Mouse (Mus musculus): ENCODE measurements at regions not wholly inside any gene's neighbourhood (a gene's known extent, or its start where the extent isn't known, plus 50 kb on each side); places are given as distances from the start of the nearest gene placed in this dataset.

DNA sequence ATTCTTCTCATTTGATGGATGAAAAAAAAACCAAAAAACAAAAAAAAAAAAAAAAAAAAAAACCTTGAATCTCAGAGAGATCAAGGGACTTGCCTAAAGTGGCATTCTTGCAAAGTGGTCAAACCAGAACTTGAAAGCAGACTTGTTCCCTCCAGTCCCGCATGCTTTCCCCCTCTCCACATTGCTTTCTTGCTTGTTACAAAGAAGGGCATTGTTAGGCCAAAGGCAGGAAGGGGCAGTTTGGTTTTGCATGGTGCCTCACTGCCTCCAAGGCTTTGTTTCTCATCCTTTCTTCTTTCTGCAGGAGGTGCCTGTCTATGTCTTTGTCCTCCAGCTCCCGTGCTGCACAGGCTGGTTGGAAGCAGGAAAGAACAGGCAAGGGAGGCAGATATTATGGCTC, 356.2 kb upstream of the Tenm4 start:
- no peak for DNase-seq (ENCODE audit: low spot score)

DNA sequence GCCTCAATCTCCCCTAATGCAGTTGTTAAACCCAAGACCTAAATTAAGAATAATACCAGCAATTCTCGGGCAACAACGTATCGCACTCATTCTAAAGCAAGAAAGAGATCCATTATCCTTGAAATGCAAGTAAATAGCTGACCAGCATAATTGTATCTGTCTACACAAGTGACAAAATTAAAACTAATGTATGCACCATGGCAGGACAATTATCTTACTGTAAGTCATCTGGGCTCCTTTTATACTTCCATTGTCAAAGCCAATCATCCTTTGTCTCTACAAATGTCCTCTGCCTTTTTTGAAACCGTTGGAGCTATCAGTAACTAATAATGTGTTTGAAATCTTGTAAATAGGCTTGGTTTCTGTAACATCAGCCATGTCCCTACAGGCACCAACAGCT, 347.5 kb upstream of the Tenm4 start:
- DNase-seq (ENCODE audit: low spot score), result no peak

DNA sequence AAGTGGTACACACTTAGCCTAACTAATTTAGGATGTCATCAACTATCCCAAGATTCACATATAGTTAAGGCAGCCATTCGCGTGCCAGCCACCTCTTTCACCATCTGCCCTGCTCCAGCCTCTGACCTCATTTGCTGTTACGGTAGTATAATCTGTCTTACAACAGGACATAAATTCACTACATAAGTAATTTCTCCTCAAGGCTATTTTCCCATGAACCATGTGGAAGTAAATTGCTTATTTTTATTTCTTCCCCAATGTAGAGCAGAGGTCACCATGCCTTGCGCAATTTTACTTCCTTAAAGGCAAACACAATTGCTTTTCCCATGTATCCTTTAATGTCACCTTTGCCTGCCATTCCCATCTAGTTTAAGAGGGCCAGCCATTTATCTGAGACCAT, 341.2 kb upstream of the Tenm4 start:
- DNase-seq (ENCODE audit: low spot score), result no peak

DNA sequence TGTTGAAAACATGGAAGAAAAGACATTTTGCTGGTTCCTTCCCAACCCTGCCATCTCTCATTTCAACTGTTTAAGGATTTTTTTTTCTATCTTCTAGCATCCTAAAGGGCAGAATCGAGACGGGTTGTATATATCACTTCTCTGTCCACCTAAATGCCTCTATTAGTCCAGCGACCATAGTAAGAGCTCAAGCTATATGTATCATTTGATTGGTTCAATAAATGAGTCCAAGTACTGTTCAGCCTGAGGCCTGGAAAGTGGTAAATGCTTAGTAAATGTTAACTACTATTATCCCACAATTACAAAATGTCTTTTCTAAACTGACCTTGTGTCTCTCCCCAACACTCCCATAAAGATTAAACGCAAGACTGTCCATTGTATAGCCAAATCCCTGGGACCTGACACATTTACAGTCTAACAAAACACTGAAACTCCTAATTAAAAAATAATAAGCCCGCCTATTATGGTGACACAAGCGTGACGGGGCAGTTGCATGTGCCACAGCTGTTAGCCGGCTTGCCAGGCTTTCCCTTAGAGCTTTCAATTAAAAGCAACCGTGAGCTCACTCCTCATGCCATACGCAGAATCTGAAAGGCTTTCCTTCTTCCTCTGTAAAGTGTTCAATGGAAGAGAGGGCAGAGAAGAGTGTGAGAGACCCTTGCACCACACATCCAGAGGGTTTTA, 336.7 kb upstream of the Tenm4 start:
- no peak for DNase-seq (ENCODE audit: low spot score)

DNA sequence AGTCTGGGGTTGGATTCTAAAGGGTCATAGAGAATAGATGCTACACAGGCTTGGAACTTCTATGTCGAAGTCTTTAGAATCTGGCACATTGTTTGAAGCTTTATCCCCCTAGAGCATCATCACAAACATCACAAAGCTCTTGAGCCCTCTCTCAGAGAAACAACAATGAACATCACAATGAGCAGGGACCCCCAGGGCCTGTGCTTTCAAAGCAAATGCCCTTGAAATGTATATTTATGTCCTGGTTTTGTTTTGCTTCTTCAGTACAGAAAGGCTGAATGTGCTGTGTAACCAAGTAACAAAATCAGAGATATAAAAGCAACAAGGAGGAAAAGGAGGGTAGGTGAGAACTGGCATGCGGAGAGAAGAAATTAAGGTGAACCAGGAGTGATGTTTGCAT, 330.6 kb upstream of the Tenm4 start:
- DNase-seq (ENCODE audit: low spot score), result no peak

DNA sequence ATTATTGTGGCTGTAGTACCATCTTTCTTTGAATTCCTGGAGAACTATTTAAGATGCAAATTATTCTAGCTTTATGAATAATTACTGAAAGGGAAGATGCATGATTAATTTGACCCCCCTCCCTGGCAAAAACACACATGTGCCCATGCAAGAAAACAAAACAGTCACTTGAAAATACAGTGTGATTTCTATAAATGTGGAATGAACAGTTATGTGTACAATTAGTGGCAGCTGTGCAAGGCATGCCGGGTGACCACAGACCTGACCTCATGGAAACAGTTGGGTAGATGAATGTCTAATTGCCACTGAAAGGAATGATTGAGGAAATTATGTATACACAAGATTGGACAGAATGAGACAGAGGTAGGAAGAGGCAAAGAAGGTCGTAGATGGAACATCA, 321.2 kb upstream of the Tenm4 start:
- no peak for DNase-seq (ENCODE audit: low spot score)

DNA sequence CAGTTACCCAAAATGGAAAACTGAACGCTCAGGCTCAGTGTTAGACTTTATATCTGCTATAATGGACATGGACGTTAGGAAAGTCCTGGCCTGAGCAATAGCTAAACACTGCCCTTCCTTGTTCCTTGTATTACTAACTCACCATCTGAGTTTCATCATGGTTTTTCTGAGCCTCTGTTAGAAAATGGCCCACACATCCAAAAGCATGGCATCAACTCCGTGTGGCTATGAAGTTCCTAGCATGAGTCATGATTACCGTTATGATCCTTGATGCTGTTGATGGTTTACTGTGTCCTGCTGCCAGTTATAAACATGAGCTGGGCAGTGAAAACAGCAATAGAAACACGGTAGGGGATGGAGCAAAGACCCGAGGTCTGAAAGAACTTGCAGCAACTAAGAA, 318.4 kb upstream of the Tenm4 start:
- no peak for DNase-seq (ENCODE audit: low spot score)

DNA sequence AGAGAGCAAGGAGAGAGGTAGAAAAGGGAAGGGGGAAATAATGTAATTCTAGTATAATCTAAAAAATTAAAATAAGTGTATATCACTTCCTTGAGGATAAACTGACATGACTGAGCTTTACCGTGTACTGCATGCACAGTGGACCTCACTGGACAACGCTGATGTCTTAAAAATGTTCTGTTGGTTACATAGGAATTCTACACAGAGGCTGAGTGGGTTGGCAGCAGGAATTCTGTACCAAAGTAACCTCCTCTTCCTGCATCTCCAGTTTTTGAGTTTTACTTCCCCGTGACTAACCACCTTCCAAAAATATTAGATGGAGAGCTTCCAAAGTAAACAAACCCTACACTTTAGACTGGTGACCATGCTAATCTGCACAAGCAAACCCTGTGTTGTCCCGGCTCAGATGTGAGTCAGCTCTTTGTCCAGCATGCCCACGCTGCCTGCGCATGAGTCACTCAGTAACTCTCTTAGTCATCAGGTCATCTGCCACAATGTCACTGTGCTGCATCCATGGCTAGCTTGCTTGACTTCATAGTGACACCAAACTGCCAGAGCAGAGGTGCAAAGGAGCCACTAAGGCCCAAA, 317.7 kb upstream of the Tenm4 start:
- DNase-seq (ENCODE audit: low spot score), result no peak

DNA sequence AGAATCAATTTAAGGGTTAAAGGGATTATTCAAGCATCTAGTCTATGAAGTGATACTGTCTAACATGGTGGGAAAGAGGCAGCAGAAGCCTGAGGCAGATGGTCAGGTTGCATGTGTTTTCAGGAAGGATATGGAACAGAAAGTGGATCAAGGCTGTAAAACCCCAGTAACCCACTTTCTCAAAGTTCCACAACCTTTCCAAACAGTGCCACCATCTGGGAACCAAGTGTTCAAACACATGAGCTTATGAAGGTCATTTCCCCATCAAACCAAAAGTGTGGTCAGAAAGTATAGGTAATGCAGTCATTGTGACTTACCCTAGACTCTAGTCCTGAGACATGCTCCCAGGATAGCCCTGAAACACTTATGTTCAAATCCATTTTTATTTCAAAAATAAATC, 312.8 kb upstream of the Tenm4 start:
- no peak for DNase-seq (ENCODE audit: low spot score)

DNA sequence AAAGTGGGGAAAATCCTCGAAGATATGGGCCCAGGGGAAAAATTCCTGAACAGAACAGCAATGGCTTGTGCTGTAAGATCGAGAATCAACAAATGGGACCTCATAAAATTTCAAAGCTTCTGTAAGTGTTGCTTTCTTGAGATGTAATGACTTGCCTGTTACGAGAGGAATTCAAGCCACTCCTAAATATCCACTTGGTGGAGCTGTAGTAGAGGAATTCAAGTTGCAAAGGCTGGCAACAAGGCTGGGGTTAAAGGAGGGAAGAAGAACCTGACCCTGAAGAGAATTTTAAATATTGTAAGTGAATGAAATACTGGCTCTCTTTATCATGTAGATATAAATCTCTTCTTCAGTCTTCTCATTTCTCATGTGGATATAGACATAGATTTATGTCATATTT, 306.8 kb upstream of the Tenm4 start:
- DNase-seq (ENCODE audit: low spot score), result no peak

DNA sequence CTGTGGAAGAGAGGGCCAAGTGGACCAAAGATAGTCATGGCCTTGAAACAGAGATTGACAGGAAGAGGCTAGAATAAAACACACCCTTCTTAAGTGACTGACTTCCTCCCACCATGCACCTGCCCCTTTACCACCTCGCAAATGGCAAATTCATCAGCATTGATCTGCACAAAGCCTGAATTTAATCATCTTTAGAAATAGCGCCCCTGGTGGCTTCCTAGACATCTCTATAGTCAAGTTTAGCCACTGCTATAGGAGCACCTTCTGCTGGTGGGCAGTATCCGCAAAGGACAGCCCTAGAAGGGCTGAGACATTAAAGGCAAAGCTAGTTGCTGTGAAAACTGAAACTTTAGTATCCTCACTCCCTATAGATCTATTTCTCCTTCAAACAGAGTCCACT, 305.8 kb upstream of the Tenm4 start:
- DNase-seq (ENCODE audit: low spot score), result no peak

DNA sequence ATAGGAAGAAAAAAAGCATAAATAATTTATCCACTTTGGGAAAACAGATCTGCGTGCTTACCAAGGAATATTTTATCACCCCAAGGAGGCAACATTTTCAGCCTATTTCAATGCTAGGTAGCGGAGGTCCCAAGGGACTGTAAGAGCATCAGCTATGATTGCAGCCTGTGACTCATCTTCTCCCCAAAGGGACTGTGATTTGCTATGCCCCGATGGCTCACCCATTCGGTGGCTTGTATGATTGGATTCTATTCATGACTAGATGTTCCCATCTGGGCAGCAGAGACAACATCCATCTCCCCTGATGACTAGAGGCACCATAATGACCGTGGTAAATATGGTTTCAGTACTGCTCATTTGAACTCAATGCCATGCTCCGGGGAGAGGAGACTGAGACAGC, 302.3 kb upstream of the Tenm4 start:
- no peak for DNase-seq (ENCODE audit: low spot score)

DNA sequence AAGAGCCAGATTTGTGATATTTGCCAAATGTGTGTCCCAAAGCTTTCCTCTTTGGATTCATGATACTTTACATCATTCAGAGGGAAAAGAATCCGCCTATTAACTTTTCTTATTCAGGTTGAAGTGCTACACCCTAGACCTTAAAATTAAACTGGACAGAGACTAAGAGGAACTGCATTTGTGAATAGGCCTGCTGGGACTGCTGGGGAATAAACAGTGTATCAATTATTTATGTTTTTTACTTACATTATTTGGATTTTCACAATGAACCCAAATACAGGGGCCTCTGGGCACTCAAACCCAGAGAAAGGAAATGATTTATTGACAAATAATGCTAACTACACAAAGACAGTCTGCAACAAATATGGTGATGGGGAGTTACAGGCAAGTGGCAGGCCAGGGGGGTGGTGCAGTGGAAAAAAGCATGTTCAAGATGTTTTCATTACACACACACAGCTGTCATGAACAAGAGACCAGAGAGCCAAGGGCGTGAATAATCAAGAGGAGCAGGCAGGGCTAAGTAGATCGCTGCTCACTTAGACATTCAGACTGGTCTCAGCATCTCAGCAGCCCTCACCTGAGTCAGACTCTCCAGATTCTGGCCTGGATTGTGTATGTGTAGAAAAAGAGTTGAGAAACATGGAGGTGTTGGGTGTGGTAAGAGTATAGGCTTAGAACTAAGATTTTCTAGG, 290.3 kb upstream of the Tenm4 start:
- DNase-seq (ENCODE audit: low spot score), result no peak

DNA sequence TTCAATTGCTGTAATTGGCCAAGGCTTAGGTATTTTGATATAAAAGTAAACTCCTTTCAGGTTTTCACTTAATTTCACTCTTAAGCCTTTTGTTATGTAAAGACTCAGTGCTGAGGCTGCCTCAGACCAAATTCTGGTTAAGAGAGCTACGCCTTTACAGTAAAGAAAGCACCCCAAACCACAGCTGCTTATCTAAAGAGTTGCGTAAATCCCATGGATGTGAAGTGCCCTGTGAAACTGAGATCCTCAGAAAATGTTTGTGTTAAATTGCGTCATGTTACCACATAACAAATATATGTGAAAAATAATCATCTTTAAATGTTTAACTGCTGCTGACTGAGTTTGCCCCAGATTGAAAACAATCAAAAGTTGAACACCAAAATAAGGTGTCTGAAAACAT, 269.5 kb upstream of the Tenm4 start:
- DNase-seq (ENCODE audit: low spot score), result no peak

DNA sequence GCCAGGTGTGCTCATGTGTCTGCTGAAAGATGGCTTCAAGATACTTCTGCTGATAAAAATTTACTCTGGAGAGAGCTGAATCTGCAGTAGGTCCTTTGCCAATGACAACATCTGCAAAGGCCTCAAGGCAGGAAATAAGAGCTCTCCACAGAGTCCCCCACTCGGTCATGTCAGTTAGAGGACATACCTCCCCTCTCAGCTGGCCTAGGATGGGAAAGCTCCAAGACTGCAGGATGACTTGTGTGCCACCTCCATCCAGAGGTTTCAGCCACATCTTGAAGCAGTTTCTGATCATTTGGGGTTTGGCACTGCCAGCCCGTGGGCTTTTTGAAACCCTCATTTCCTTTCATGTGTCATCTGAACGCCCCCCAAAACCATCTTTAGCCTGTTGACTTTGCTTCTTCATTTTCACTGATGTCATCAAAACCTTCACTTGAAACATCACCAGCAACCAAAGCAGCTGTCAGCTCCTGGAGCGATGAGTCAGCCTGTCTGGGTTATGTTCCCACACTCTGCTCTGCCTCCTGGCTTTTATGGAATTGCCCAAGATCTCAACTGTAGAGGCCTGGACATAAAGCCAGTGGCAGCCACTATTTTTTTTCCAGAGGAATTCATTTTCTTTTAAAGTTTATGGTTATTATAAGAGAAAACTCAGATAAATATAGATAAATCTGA, 256.5 kb upstream of the Tenm4 start:
- DNase-seq (ENCODE audit: low spot score), result no peak

DNA sequence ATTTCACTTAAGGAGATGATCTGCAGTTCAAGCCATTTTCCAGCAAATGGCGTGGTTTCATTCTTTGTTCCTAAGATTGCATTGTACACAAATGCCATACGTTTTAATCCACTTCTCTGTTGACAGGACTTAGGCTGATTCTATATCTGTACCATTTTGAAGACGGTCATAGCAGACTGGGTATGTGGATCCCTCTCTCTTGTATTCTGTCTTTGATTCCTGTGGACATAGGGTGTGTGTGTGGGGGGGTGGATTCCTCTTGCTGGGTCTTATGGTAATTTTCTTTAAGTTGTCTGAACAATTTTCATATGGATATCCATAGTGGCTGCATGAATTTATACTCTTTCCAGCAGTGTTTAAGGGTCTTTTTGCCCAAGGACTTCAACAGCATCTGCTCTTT, 251.1 kb upstream of the Tenm4 start:
- no peak for DNase-seq (ENCODE audit: low spot score)

DNA sequence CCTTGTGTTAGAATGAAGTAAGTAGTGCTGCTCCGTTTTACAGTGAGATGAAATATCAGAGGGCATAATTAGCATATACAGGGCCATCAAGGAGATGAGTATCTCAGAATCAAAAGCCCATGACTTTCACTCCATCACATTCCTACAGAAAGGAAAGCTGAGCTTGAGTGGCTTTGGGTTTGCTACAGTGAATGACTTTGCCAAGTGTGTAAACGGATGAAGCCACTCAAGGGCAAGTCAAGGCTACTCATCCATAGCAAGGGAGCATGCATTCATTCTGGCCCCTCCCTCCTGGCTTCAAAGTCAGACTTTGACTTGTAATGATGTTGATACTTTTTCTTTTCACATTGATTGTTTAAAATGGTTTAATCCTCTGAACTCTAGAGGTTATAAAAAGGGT, 246.2 kb upstream of the Tenm4 start:
- no peak for DNase-seq (ENCODE audit: low spot score)

DNA sequence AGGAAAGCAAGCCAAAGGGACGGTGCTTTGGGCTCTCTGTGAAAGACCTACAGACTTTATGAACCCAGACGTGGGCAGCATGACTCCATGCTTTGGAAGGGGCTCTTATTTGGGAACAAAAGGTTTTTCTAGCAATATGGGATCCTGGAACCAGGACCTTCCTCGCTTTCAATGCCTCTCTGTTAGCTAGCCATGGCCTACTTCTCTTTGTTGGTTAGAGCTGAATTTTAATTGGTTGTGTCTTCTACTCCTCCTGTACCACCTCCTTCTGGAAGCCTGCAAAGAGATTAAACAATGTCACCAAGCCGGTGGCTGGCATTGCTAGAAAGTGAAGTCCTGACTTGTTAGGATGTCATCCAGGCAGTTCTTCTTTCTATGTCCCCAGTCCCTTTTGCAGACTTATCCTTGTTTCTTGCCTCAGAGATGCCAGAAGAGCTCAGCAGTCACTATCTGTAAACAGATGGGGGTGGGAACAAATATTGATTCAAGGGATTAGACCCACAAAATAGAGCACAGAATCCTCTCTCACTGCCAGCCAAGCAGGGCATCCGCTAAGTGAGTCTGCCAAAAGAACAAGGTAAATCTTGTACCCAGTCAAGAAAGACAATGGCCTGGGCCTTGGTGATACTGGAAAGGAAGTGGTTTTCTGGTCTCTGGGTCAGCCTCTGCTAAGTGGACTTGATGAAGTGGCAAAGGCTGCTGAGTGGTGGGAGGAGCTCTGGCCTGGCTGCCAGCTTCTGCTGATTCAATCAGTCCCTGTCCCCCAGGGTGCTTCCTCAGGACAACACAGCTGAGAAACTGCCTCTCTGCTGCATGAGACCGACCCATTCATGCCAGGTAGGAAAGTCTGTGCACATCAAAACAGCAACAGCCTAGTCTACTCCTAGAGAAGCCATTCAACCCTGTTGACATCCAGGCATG, 244.7 kb upstream of the Tenm4 start:
- DNase-seq (ENCODE audit: low spot score), result no peak

DNA sequence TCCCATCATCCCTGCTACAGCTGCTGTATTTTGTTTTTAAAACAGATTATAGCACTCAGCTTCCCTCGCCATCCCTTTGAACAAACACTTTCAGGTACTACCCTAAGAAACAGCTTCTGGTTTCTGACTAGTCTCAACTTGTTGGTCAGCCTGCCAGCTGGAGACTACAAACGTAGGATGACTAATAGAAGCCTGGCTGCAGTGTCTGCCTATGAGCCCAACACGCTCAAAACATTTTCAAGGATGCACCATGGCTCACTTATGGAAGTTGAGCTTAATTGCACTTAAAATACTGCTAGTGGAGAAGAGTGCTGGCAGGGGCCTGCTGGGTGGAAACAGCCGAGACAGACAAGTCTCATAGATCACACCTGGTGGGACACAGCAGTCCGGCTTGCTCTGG, 234.4 kb upstream of the Tenm4 start:
- DNase-seq (ENCODE audit: low spot score), result no peak

DNA sequence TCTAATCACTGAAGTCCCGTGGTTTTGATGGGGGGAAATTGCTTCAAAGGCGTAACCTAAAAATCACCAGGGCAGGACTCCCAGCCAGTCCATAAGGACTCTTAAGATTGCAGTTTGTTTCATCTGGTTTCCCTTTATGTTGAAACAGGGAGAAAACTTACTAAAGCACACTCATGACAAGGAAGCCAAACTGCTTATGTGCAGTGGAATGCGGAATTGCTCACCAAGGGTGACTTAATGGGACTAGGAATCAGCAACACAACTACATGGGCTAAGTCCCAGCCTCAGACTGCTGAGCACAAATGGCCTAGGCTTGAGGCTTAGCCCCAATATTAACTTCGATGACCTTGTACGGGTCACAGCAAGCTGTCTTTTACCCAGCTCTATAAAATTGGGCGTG, 227.6 kb upstream of the Tenm4 start:
- DNase-seq (ENCODE audit: low spot score), result no peak

DNA sequence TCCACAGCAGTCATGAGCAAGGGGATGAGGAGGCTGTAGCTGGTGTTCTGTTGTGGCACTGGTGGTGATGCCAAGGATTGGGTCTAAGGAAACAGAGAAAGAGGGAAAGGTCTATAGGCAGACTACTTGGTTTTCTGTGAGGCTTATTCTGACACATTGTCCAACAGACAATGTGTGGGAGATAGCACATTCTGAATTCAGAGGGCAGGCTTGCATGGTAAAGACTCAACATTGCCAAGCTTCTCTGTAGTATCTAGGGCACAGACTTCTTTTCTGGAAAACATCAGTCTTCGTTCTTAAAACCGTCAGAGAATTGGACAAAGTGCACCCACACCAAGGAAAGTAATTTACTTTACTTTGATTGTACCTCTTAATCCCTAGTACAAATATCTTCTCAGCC, 218.7 kb upstream of the Tenm4 start:
- DNase-seq (ENCODE audit: low spot score), result no peak

DNA sequence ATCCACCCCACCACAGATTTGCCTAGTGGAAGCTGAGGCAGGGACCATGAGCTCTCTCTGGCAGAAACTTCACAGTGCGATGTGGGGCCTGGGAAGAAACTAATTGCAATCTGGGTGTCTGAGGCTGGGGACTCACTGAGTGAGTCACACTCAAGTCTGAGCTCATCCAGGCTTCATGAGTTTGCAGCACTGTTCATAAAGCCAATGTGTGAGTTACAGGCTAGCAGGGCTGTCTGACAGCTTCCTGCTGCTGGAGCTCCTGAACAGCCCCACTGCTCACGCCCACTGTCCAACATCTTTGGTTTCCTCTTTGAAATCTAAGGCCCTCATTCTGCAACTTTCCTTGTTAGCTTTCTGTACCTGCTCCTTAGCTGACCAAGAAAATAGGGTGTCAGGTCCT, 216.5 kb upstream of the Tenm4 start:
- no peak for DNase-seq (ENCODE audit: low spot score)
